Mouse (Mus musculus) limb, embryonic 14.5 days (tissue): ENCODE data around the gene Notch2. TPM values are rescaled to one million over a fixed set of nuclear protein-coding genes. Genes with fewer than 3 reads are reported as not detected.

ENCODE experiments used
- ATAC-seq: fragments of 200-750 bp; cut with Nextera tagmentation; 2 replicates; pipeline ENCODE4 v1.8.0; 2017; ENCODE audit warnings: low read depth, moderate number of reproducible peaks, moderate TSS enrichment; ENCODE audit not compliant: low FRiP score
- DNase-seq: peaks from one replicate; pipeline ENCODE4 v3.0.0-alpha.2; 2015; ENCODE audit warnings: low spot score
- H3K27ac ChIP-seq: fragments of 300-500 bp; sonication (generic); replicated peaks from 2 replicates; pipeline ENCODE4 v1.5.1; 2014; ENCODE audit warnings: low read depth, mild to moderate bottlenecking, low read length, moderate library complexity, mixed read lengths
- H3K27me3 ChIP-seq: fragments of 300-500 bp; sonication (generic); 2 replicates; pipeline ENCODE4 v1.6.1; 2014; ENCODE audit warnings: low read length, mixed read lengths; ENCODE audit not compliant: control insufficient read depth, insufficient read depth
- H3K36me3 ChIP-seq: fragments of 300-500 bp; sonication (generic); 2 replicates; pipeline ENCODE4 v1.6.1; 2014; ENCODE audit warnings: mild to moderate bottlenecking, low read length, moderate library complexity, mixed read lengths; ENCODE audit not compliant: control insufficient read depth, insufficient read depth
- H3K4me1 ChIP-seq: fragments of 300-500 bp; sonication (generic); 2 replicates; pipeline ENCODE4 v1.6.1; 2014; ENCODE audit warnings: antibody characterized with exemption, low read length, mixed read lengths; ENCODE audit not compliant: control insufficient read depth, insufficient read depth
- H3K4me2 ChIP-seq: fragments of 300-500 bp; sonication (generic); replicated peaks from 2 replicates; pipeline ENCODE4 v1.6.1; 2014; ENCODE audit warnings: low read depth, mild to moderate bottlenecking, low read length, moderate library complexity; ENCODE audit not compliant: severe bottlenecking
- H3K4me3 ChIP-seq: fragments of 300-500 bp; sonication (generic); replicated peaks from 2 replicates; pipeline ENCODE4 v1.5.1; 2014; ENCODE audit warnings: low read length
- H3K9ac ChIP-seq: fragments of 300-500 bp; sonication (generic); 2 replicates; pipeline ENCODE4 v1.6.1; 2014; ENCODE audit warnings: mild to moderate bottlenecking, low read depth, low read length, moderate library complexity; ENCODE audit not compliant: severe bottlenecking
- H3K9me3 ChIP-seq: fragments of 300-500 bp; sonication (generic); 2 replicates; pipeline ENCODE4 v1.6.1; 2016; ENCODE audit warnings: low read length; ENCODE audit not compliant: control insufficient read depth
- POLR2A ChIP-seq: fragments of 200-500 bp; IDR thresholded peaks from 2 replicates; pipeline ENCODE4 v1.8.0; 2012; ENCODE audit warnings: inconsistent platforms, mild to moderate bottlenecking, moderate library complexity, borderline replicate concordance; ENCODE audit not compliant: insufficient read depth, insufficient read length; ENCODE audit errors: extremely low read depth
- WGBS: fragments of 180-500 bp; shearing (Covaris S2); extraction: QIAGEN DNeasy Blood & Tissue Kit; methylation state at CpG from one replicate; pipeline ENCODE4 v1.1.7; 2014; 5-methylcytosine and 5-hydroxymethylcytosine counted together
- polyA plus RNA-seq, 2 experiments: library from polyadenylated mRNA; depleted of rRNA in 1 of 2; stranded (reverse) in 1 of 2; unstranded in 1 of 2; fragments of >200 nt; fragmentation: Nextera tagmentation in 1 of 2; extraction: Ambion mirVana in 1 of 2; gene quantifications; 2 replicates each; pipeline versions ENCODE4 v1.2.1 to v1.2.3; 2012 to 2014

Notch2 gene
- polyA plus RNA-seq, 2 experiments, result 38.7 to 48.5 TPM

DNA sequence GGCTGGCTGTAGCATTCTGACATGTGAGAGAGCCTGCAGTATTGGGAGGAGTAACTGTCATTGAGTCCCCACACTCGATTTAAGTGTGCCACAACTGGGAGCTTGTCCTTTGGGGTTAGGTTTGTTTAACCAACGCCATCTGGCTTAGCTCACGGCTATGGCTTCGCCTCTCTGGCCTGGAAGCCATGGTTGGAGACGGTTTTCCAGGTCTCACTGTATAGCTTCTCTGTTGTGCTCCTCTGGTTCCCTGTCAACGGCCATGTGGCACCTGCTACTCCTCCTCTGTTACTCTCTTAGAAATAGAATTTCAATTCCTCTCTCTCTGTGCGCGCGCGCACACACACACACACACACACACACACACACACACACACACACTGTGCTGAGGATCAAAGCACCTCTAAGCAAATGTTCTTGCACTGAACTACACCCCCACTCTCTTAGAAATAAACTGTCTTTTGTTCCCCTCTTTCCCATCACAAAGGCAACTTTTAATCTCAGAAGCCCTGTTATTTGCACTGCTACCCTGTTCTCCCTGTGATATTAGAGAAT lies 171.9 kb downstream of the Notch2 start:
- DNase-seq (no peak), ATAC-seq (no peak)
- no peak for TF ChIP-seq POLR2A
- Histone ChIP-seq H3K9ac (no peak overlapping the region), H3K4me3 (no peak overlapping the region), H3K9me3 (no peaks in the 10 kb centered on the region), H3K27me3 (no peaks in the 10 kb centered on the region), H3K4me1 (no peaks in the 10 kb centered on the region), H3K27ac (no peak overlapping the region), H3K36me3 (no peaks in the 10 kb centered on the region), H3K4me2 (no peak overlapping the region)
- WGBS, result 65% methylated on average over 10 of the region's 10 CpGs

DNA sequence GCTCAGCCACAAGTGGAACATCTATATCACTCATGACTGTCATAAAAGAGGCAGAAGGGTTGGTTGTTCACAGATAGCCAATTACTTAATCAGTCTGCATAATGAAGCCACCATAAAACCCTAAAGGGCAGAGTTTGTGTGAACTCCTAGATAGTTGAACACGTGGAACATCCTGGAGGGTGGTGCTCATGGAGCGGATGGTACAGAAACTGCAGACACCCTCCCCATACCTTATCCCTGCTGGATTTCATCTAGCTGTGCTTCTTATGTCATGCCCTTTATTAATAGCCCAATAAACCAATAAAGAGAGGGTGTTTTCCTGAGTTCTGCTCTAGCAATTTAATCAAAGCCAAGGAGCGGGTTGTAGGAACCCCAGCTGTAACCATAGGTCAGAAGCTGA lies 174.4 kb downstream of the Notch2 start:
- Histone ChIP-seq H3K9ac (no peak overlapping the region), H3K4me3 (no peak overlapping the region), H3K27me3 (no peaks in the 10 kb centered on the region), H3K4me1 (no peaks in the 10 kb centered on the region), H3K4me2 (no peak overlapping the region), H3K9me3 (no peaks in the 10 kb centered on the region), H3K27ac (no peak overlapping the region), H3K36me3 (no peaks in the 10 kb centered on the region)
- no peak for TF ChIP-seq POLR2A
- DNase-seq (no peak), ATAC-seq (no peak)
- WGBS, result 83% methylated on average over 3 of the region's 3 CpGs

DNA sequence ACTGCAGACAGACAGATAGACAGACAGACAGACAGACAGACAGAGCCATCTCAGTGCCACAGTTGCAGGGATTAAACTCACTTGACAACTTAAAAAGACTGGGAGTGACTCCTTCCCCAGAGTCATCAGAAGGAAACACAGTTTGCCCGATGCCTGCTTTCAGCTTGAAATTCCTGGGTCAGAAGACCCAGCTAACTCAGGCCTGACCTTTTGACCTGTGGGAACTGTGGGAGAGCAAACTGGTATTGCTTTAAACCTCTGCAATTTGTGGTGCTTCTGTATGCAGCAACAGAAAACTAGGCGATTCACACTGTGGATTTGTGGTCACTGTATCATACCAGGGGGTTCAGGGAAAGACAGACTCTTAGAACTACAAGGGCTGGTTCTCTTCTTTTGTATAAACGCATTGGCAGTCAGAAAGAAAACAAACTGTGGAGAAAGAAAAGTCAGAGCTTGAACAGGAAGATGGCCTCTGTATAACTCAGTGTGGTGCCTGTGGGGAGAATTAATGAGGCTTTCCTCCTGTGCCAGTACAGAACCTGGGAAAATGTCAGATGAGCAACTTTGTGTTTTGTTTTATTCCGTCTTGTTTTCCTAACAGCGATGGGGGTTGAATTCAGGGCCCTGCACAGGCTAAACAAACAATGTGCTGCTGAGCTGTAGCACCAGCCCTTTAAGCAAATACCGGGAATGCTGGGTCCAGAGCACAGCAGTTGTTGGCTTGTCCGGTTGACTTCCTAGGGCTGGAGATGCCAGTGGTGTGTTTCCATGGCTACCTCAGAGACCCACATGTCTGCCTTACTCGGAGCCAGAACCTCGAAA lies 184.6 kb downstream of the Notch2 start:
- H3K9me3 ChIP-seq, result no peaks in the 10 kb centered on the region
- no peak overlapping the region for H3K27ac ChIP-seq
- no peaks in the 10 kb centered on the region for H3K4me1 ChIP-seq
- 42% methylated on average over 9 of the region's 9 CpGs for WGBS
- no peak overlapping the region for H3K4me3 ChIP-seq
- ATAC-seq (no peak), DNase-seq (no peak)
- no peak overlapping the region for H3K4me2 ChIP-seq
- no peak overlapping the region for H3K9ac ChIP-seq
- TF ChIP-seq POLR2A, result no peak
- H3K36me3 ChIP-seq, result no peaks in the 10 kb centered on the region
- H3K27me3 ChIP-seq, result no peaks in the 10 kb centered on the region

- H3K4me2 ChIP-seq, result no peak overlapping the region
- DNase-seq, result no peak
- no peaks in the 10 kb centered on the region for H3K36me3 ChIP-seq
- no peak overlapping the region for H3K9ac ChIP-seq
- no peak overlapping the region for H3K27ac ChIP-seq
- H3K27me3 ChIP-seq, result no peaks in the 10 kb centered on the region
- 62% methylated on average over 5 of the region's 5 CpGs for WGBS
- no peak overlapping the region for H3K4me3 ChIP-seq
- no peak for TF ChIP-seq POLR2A
- no peaks in the 10 kb centered on the region for H3K4me1 ChIP-seq
- no peaks in the 10 kb centered on the region for H3K9me3 ChIP-seq
- no peak for ATAC-seq
These were observed 186.4 kb downstream of the Notch2 start for GRCm38 (mm10) chr3:98199747-98200146.

Other genes with a start within 250 kb of the Notch2 start
- 33.3 and 37.1 TPM in 2 replicates for gene Pde4dip, start 124.8 kb upstream of the Notch2 start, polyA plus RNA-seq (2012; rRNA removed)
- gene Pde4dip, start 124.8 kb upstream of the Notch2 start, polyA plus RNA-seq (2014; fragmentation: Nextera tagmentation; extraction: Ambion mirVana), result 38.5 and 40.3 TPM in 2 replicates
- gene Sec22b, start 112.3 kb upstream of the Notch2 start, polyA plus RNA-seq (2012; rRNA removed), result 82.4 and 110 TPM in 2 replicates
- gene Sec22b, start 112.3 kb upstream of the Notch2 start, polyA plus RNA-seq (2014; fragmentation: Nextera tagmentation; extraction: Ambion mirVana), result 182 and 194 TPM in 2 replicates
- 0.03 TPM in 1 of 2 replicates, not detected in the other for gene Adam30, start 147.1 kb downstream of the Notch2 start, polyA plus RNA-seq (2012; rRNA removed)
- not detected in 2 replicates for gene Adam30, start 147.1 kb downstream of the Notch2 start, polyA plus RNA-seq (2014; fragmentation: Nextera tagmentation; extraction: Ambion mirVana)
- gene Reg4, start 208.6 kb downstream of the Notch2 start, polyA plus RNA-seq (2012; rRNA removed), result not detected in 2 replicates
- not detected in 2 replicates for gene Reg4, start 208.6 kb downstream of the Notch2 start, polyA plus RNA-seq (2014; fragmentation: Nextera tagmentation; extraction: Ambion mirVana)